Comparison of ENCODE assay signal across 19 mouse cellular contexts in the genomic region with DNA sequence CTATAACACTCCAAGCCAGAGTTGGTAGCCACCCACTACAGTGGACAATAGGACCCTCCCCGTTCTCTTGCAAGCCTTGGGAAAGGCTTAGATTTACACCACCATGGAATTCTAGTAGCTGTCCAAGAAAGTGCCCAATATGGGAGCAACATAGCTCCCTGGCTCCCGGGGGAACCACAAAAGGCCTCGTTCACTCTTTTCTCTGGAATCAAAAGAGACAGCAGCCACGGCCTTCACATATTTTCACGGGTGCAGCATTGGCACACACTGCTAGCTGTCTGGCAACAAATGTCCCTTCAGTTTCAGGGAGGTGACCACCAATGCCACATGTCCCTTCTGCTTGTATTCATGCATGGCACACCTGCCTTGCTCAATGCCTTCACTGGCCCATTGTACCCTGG. TPM values are rescaled to one million over a fixed set of nuclear protein-coding genes. Genes with fewer than 3 reads are reported as not detected.
DNase-seq lines count a peak whose midpoint lies in the region; ATAC-seq lines count a peak whose summit lies in the region.
"Had no signal": no experiment of that assay in that cellular context is flagged by ENCODE, and none has a peak within 500 bp of the region (broad histone marks: within the 10 kb centered on the region; RNA-seq: fewer than 3 reads in every experiment).

No protein-coding gene starts in this region.

- ATAC-seq in forebrain, embryonic 15.5 days (replicated peaks): peak; percentile 88
- peak; percentile 88 for ATAC-seq in hindbrain, embryonic 16.5 days
- ATAC-seq in neural tube, embryonic 12.5 days (ENCODE audit: low FRiP score, low read depth): peak; percentile 90
- ATAC-seq: intestine, postnatal 0 days had no signal

- no peaks in the 10 kb centered on the region for H3K36me3 ChIP-seq in forebrain, embryonic 15.5 days
- no peaks in the 10 kb centered on the region for H3K36me3 ChIP-seq in hindbrain, embryonic 16.5 days (ENCODE audit: control insufficient read depth, insufficient read depth, low read length)
- H3K36me3 ChIP-seq in neural tube, embryonic 12.5 days: no peaks in the 10 kb centered on the region
- H3K36me3 ChIP-seq: heart, embryonic 13.5 days; liver, embryonic 15.5 days had no signal

- no peaks in the 10 kb centered on the region for H3K27me3 ChIP-seq in forebrain, embryonic 15.5 days
- no peaks in the 10 kb centered on the region for H3K27me3 ChIP-seq in hindbrain, embryonic 16.5 days (replicated peaks; ENCODE audit: control insufficient read depth, insufficient read depth, low read length)
- H3K27me3 ChIP-seq in neural tube, embryonic 12.5 days (replicated peaks): no peaks in the 10 kb centered on the region
- H3K27me3 ChIP-seq: heart, embryonic 13.5 days; liver, embryonic 15.5 days had no signal

- no peak overlapping the region for H3K9ac ChIP-seq in forebrain, embryonic 15.5 days (replicated peaks)
- no peak overlapping the region for H3K9ac ChIP-seq in hindbrain, embryonic 16.5 days (ENCODE audit: low read depth, low read length)
- no peak overlapping the region for H3K9ac ChIP-seq in neural tube, embryonic 12.5 days
- H3K9ac ChIP-seq: heart, embryonic 13.5 days; liver, embryonic 15.5 days had no signal

- H3K9me3 ChIP-seq in forebrain, embryonic 15.5 days: no peaks in the 10 kb centered on the region
- no peaks in the 10 kb centered on the region for H3K9me3 ChIP-seq in hindbrain, embryonic 16.5 days (ENCODE audit: control insufficient read depth, low read length)
- H3K9me3 ChIP-seq in neural tube, embryonic 12.5 days: no peaks in the 10 kb centered on the region
- H3K9me3 ChIP-seq: liver, embryonic 15.5 days had no signal

- intact Hi-C loops in left cerebral cortex, postnatal 4 days (cut with DNase I): no loop called here

- peak overlapping the region; percentile 67 for H3K27ac ChIP-seq in forebrain, embryonic 15.5 days (replicated peaks)
- no peak overlapping the region for H3K27ac ChIP-seq in hindbrain, embryonic 16.5 days (ENCODE audit: low read depth, low read length)
- no peak overlapping the region for H3K27ac ChIP-seq in neural tube, embryonic 12.5 days
- H3K27ac ChIP-seq: heart, embryonic 13.5 days; left cerebral cortex, adult 2 months; liver, embryonic 15.5 days had no signal

- WGBS in forebrain, embryonic 15.5 days: 23% methylated on average over 5 of the region's 5 CpGs
- WGBS in hindbrain, embryonic 16.5 days: 19% methylated on average over 5 of the region's 5 CpGs
- 34% methylated on average over 5 of the region's 5 CpGs for WGBS in neural tube, embryonic 12.5 days

- DNase-seq in left cerebral cortex, postnatal 4 days: peak; percentile 63
- DNase-seq in left cerebral cortex, adult 9 months (ENCODE audit: low spot score in 2 of 2): no peak
- no peak for DNase-seq in kidney, postnatal 25 days
- no peak for DNase-seq in embryo, embryonic 9.5 days (ENCODE audit: extremely low spot score)
- DNase-seq: adrenal gland, postnatal 36 days; cerebellum, postnatal 25 days; heart, postnatal 36 days; lung, postnatal 10 days; thymus, postnatal 36 days had no signal

- no peak overlapping the region for H3K4me3 ChIP-seq in forebrain, embryonic 15.5 days
- no peak overlapping the region for H3K4me3 ChIP-seq in hindbrain, embryonic 16.5 days (ENCODE audit: low read length)
- H3K4me3 ChIP-seq in neural tube, embryonic 12.5 days: no peak overlapping the region
- H3K4me3 ChIP-seq: erythroblast, embryonic 14.5 days; heart, embryonic 13.5 days; left cerebral cortex, adult 2 months; liver, embryonic 15.5 days; myocyte had no signal

- H3K4me1 ChIP-seq in forebrain, embryonic 15.5 days: peaks cover 38% of the 10 kb centered on the region
- peaks cover 8% of the 10 kb centered on the region for H3K4me1 ChIP-seq in hindbrain, embryonic 16.5 days (ENCODE audit: control insufficient read depth, insufficient read depth, low read depth, low read length)
- H3K4me1 ChIP-seq in neural tube, embryonic 12.5 days: peaks cover 10% of the 10 kb centered on the region
- H3K4me1 ChIP-seq: heart, embryonic 13.5 days; liver, embryonic 15.5 days had no signal

- 0 out of 2 replicates have a peak overlapping the region, but pooled peaks have one; percentile 3 for H3K4me2 ChIP-seq in forebrain, embryonic 15.5 days (replicated peaks)
- H3K4me2 ChIP-seq in hindbrain, embryonic 16.5 days (ENCODE audit: low read length): no peak overlapping the region
- H3K4me2 ChIP-seq in neural tube, embryonic 12.5 days (replicated peaks): 0 out of 2 replicates have a peak overlapping the region, but pooled peaks have one; percentile 12
- H3K4me2 ChIP-seq: heart, embryonic 13.5 days; liver, embryonic 15.5 days had no signal

RNA-seq across cellular contexts. Expression of a gene that starts 38.6 kb away (rescaled TPM):
- total RNA-seq in left cerebral cortex, postnatal 4 days (2021): 10 to 100 TPM; 50.4 to 61.7 TPM
- polyA plus RNA-seq in forebrain, embryonic 15.5 days (2015; fragmentation: Nextera tagmentation; extraction: Ambion mirVana): 58.2 and 66.6 TPM in 2 replicates
- polyA plus RNA-seq in hindbrain, embryonic 16.5 days (2015; fragmentation: Nextera tagmentation; extraction: Ambion mirVana): 43.0 and 46.7 TPM in 2 replicates
- 19.1 and 22.6 TPM in 2 replicates for polyA plus RNA-seq in neural tube, embryonic 12.5 days (2016; fragmentation: Nextera tagmentation; extraction: Ambion mirVana)
- total RNA-seq: megakaryocyte, adult 5-6 weeks had no signal
- polyA plus RNA-seq: erythroblast, embryonic 14.5 days; myocyte had no signal
